Mouse (Mus musculus) adrenal gland, adult 18-20 months (tissue): ENCODE measurements around the gene Nedd9. TPM values are rescaled to one million over a fixed set of nuclear protein-coding genes. Genes with fewer than 3 reads are reported as not detected.

Experiments
- total RNA-seq, 2 experiments: library from RNA; stranded (reverse); gene quantifications; 1 replicate in 1 of 2; 2 replicates in 1 of 2; pipeline ENCODE4 v1.2.3; 2021

The Nedd9 gene
- total RNA-seq, 2 experiments from 2014 or later = 19.3 to 21.9 TPM

Other genes with a start within 250 kb of the Nedd9 start
- gene Smim13, start 237.5 kb downstream of the Nedd9 start, total RNA-seq = 1 to 10 TPM; 9.7 to 9.8 TPM
- gene Gm17364, start 213.4 kb downstream of the Nedd9 start, total RNA-seq = not detected
- gene Tmem170b, start 118.5 kb upstream of the Nedd9 start, total RNA-seq = 10 to 100 TPM; 23.3 to 26.4 TPM